Mouse (Mus musculus) liver, embryonic 18 days (tissue): ENCODE data around the gene Map7d1. TPM values are rescaled to one million over a fixed set of nuclear protein-coding genes. Genes with fewer than 3 reads are reported as not detected.

ENCODE experiments used
- polyA plus RNA-seq: library from polyadenylated mRNA; depleted of rRNA; stranded (reverse); fragments of >200 nt; gene quantifications from 2 replicates; pipeline ENCODE4 v1.2.3, GENCODE M21; 2012; rRNA removed

Map7d1 gene
- polyA plus RNA-seq: 11.9 and 14.6 TPM in 2 replicates

GRCm38 (mm10) chr4:126256131-126256791 is at the start of gene Map7d1:
Map7d1 (minus strand) TSS chr4:126256343.

GRCm38 (mm10) chr4:126286492-126286891 is 30.3 kb upstream of the Map7d1 start, which contains the start of gene Col8a2:
Col8a2 (plus strand) TSS chr4:126286793.

GRCm38 (mm10) chr4:126262119-126262807 is 6.1 kb upstream of the Map7d1 start, which contains the start of gene Trappc3:
Trappc3 (plus strand) TSS chr4:126262325.

GRCm38 (mm10) chr4:126202303-126203181 is 53.6 kb downstream of the Map7d1 start, which contains the start of gene Thrap3:
Thrap3 (minus strand) TSS chr4:126202760.

Other genes starting within 250 kb of the Map7d1 start
- 9.6 and 13.0 TPM in 2 replicates for gene Csf3r, start 231.8 kb downstream of the Map7d1 start, polyA plus RNA-seq
- 37.4 and 41.1 TPM in 2 replicates for gene Mrps15, start 209.4 kb downstream of the Map7d1 start, polyA plus RNA-seq
- gene Oscp1, start 197.8 kb downstream of the Map7d1 start, polyA plus RNA-seq: 0.31 and 0.36 TPM in 2 replicates
- gene Lsm10, start 159.7 kb downstream of the Map7d1 start, polyA plus RNA-seq: 17.7 and 19.1 TPM in 2 replicates
- 5.2 and 5.5 TPM in 2 replicates for gene Stk40, start 152.4 kb downstream of the Map7d1 start, polyA plus RNA-seq
- gene Eva1b, start 108.6 kb downstream of the Map7d1 start, polyA plus RNA-seq: 21.5 and 22.5 TPM in 2 replicates
- gene Sh3d21, start 92.9 kb downstream of the Map7d1 start, polyA plus RNA-seq: 1.2 TPM in 2 replicates
- 46.6 and 55.7 TPM in 2 replicates for gene Thrap3, start 53.6 kb downstream of the Map7d1 start, polyA plus RNA-seq
- 25.8 and 26.1 TPM in 2 replicates for gene Trappc3, start 6.0 kb upstream of the Map7d1 start, polyA plus RNA-seq
- gene Col8a2, start 30.4 kb upstream of the Map7d1 start, polyA plus RNA-seq: 0.26 and 0.27 TPM in 2 replicates
- gene Adprhl2, start 65.4 kb upstream of the Map7d1 start, polyA plus RNA-seq: 18.9 and 21.8 TPM in 2 replicates
- 0.81 and 0.97 TPM in 2 replicates for gene Tekt2, start 69.3 kb upstream of the Map7d1 start, polyA plus RNA-seq
- 1.3 and 1.4 TPM in 2 replicates for gene Ago3, start 173.2 kb upstream of the Map7d1 start, polyA plus RNA-seq
- 3.0 and 3.3 TPM in 2 replicates for gene Ago1, start 212.2 kb upstream of the Map7d1 start, polyA plus RNA-seq